Mouse (Mus musculus): ENCODE measurements around the gene Dot1l. TPM values are rescaled to one million over a fixed set of nuclear protein-coding genes. Genes with fewer than 3 reads are reported as not detected.
A peak's percentile ranks its signal among the peaks of the same experiment; 100 is the strongest.

Dot1l gene
- polyA plus RNA-seq, 1 experiment: 8.8 TPM

DNA sequence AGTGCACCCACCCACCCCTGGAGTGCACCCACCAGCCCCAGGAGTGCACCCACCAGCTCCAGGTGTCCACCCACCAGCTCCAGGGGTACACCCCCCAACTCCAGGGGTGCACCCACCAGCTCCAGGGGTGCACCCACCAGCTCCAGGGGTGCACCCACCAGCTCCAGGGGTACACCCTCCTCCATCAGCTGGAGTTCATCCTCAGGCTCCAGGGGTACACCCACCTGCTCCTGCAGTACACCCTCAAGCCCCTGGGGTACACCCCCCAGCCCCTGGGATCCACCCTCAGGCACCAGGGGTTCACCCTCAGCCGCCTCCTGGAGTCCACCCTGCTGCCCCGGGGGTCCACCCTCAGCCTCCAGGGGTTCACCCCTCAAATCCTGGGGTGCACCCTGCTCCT, 49.3 kb downstream of the Dot1l start:
- H3K4me1 ChIP-seq (ENCODE audit: control insufficient read depth): peaks cover 63% of the 10 kb centered on the region
- TF ChIP-seq GATA1 (IDR thresholded peaks at IDR 0.05; ENCODE audit: low read length): no peak
- no peak for TF ChIP-seq TAL1 (IDR thresholded peaks at IDR 0.05; ENCODE audit: low read length)
- H3K27me3 ChIP-seq (ENCODE audit: control insufficient read depth): peaks cover 34% of the 10 kb centered on the region
- H3K36me3 ChIP-seq (ENCODE audit: control insufficient read depth): peaks cover 71% of the 10 kb centered on the region
- H3K9me3 ChIP-seq (ENCODE audit: control insufficient read depth, low read length): peaks cover 3% of the 10 kb centered on the region; the same call in 1 of the 2 replicates
- no peak overlapping the region for H3K4me3 ChIP-seq (replicated peaks)

DNA sequence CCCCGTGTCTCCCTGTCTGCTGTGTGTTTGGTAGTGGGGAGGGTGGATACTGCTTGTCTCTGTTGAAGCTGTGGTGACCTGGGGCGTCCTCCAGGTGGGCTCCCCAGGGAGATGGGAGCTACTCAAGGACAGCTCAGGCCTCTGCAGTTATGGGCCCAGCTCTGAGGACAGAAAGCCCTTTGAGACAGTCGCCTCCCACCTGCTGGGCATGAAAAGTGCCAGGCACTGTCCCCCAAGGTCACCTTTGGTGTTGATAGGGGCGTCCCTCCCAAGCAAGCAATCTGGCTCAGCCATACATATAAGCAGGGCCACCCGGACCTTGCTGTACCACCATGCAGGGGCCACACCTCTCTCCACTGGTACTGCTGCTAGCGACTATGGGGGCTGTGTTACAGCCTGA, 49.9 kb downstream of the Dot1l start, which contains the start of gene Amh:
Gene Amh, plus strand, starts transcription at position 328 of the 400 bp plus-strand sequence.
- Histone ChIP-seq H3K9me3 (ENCODE audit: control insufficient read depth, low read length) (peaks cover 3% of the 10 kb centered on the region; the same call in 1 of the 2 replicates), H3K36me3 (ENCODE audit: control insufficient read depth) (peaks cover 67% of the 10 kb centered on the region), H3K4me1 (ENCODE audit: control insufficient read depth) (peaks cover 58% of the 10 kb centered on the region), H3K4me3 (replicated peaks) (no peak within 1 kb of the TSS), H3K27me3 (ENCODE audit: control insufficient read depth) (peaks cover 40% of the 10 kb centered on the region)
- TF ChIP-seq GATA1 (IDR thresholded peaks at IDR 0.05; ENCODE audit: low read length): no peak
- TF ChIP-seq TAL1 (IDR thresholded peaks at IDR 0.05; ENCODE audit: low read length): no peak

DNA sequence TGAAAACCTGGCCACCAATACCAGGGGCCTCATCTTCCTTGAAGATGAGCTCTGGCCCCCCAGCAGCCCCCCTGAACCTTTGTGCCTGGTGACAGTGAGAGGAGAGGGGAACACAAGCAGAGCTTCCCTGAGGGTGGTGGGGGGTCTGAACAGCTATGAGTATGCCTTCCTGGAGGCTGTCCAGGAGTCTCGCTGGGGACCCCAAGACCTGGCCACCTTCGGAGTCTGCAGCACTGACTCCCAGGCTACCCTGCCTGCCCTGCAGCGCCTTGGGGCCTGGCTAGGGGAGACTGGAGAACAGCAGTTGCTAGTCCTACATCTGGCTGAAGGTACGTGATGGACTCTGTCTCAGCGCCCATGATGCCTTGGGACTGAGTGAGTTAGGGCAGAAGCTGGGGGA, 50.3 kb downstream of the Dot1l start:
- Histone ChIP-seq H3K9me3 (ENCODE audit: control insufficient read depth, low read length) (peaks cover 3% of the 10 kb centered on the region; the same call in 1 of the 2 replicates), H3K4me3 (replicated peaks) (no peak overlapping the region), H3K27me3 (ENCODE audit: control insufficient read depth) (peaks cover 44% of the 10 kb centered on the region), H3K4me1 (ENCODE audit: control insufficient read depth) (peaks cover 57% of the 10 kb centered on the region), H3K36me3 (ENCODE audit: control insufficient read depth) (peaks cover 63% of the 10 kb centered on the region)
- TF ChIP-seq GATA1 (IDR thresholded peaks at IDR 0.05; ENCODE audit: low read length): no peak
- no peak for TF ChIP-seq TAL1 (IDR thresholded peaks at IDR 0.05; ENCODE audit: low read length)

DNA sequence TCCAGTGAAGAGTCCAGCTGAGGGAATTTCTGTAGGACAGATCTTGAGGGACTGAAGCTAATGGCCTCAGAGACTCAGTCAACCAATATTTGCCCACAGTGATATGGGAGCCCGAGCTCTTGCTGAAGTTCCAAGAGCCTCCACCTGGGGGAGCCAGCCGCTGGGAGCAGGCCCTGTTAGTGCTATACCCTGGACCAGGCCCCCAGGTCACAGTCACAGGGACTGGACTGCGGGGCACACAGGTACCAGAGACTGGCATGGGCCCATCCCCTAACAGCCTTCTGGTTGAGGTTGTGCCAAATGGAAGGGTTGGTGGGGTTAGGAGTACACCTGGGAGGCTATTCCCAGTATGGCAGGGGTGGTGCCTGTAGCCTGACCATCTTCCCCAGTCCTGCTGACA, 50.9 kb downstream of the Dot1l start:
- H3K4me3 ChIP-seq (replicated peaks): no peak overlapping the region
- H3K36me3 ChIP-seq (ENCODE audit: control insufficient read depth): peaks cover 57% of the 10 kb centered on the region
- TF ChIP-seq GATA1 (IDR thresholded peaks at IDR 0.05; ENCODE audit: low read length) (no peak), TAL1 (IDR thresholded peaks at IDR 0.05; ENCODE audit: low read length) (no peak)
- H3K27me3 ChIP-seq (ENCODE audit: control insufficient read depth): peaks cover 50% of the 10 kb centered on the region
- H3K9me3 ChIP-seq (ENCODE audit: control insufficient read depth, low read length): peaks cover 3% of the 10 kb centered on the region; the same call in 1 of the 2 replicates
- peaks cover 52% of the 10 kb centered on the region for H3K4me1 ChIP-seq (ENCODE audit: control insufficient read depth)

DNA sequence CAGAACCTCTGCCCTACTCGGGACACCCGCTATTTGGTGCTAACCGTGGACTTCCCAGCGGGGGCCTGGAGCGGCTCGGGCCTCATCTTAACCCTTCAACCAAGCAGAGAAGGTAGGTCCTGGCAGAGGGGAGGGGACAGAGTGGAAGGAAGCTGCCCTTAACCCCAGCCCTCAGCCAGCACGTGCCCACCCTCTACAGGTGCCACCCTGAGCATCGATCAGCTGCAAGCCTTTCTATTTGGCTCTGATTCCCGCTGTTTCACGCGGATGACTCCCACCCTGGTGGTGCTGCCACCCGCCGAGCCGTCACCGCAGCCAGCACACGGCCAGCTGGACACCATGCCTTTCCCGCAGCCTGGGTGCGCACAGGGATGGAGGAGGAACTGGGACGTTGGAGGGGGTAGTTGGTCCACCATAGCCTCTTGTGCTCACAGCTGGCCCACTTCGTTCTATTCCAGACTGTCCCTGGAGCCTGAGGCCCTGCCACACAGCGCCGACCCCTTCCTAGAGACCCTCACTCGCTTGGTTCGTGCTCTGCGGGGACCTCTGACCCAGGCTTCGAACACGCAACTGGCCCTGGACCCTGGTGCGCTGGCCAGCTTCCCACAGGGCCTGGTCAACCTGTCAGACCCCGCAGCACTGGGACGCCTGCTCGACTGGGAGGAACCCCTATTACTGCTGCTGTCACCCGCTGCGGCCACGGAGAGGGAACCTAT, 51.5 kb downstream of the Dot1l start:
- TF ChIP-seq TAL1 (IDR thresholded peaks at IDR 0.05; ENCODE audit: low read length) (no peak), GATA1 (IDR thresholded peaks at IDR 0.05; ENCODE audit: low read length) (no peak)
- Histone ChIP-seq H3K9me3 (ENCODE audit: control insufficient read depth, low read length) (peaks cover 3% of the 10 kb centered on the region; the same call in 1 of the 2 replicates), H3K4me3 (replicated peaks) (peak overlapping the region; percentile 58), H3K4me1 (ENCODE audit: control insufficient read depth) (peaks cover 49% of the 10 kb centered on the region), H3K27me3 (ENCODE audit: control insufficient read depth) (peaks cover 56% of the 10 kb centered on the region), H3K36me3 (ENCODE audit: control insufficient read depth) (peaks cover 51% of the 10 kb centered on the region)

DNA sequence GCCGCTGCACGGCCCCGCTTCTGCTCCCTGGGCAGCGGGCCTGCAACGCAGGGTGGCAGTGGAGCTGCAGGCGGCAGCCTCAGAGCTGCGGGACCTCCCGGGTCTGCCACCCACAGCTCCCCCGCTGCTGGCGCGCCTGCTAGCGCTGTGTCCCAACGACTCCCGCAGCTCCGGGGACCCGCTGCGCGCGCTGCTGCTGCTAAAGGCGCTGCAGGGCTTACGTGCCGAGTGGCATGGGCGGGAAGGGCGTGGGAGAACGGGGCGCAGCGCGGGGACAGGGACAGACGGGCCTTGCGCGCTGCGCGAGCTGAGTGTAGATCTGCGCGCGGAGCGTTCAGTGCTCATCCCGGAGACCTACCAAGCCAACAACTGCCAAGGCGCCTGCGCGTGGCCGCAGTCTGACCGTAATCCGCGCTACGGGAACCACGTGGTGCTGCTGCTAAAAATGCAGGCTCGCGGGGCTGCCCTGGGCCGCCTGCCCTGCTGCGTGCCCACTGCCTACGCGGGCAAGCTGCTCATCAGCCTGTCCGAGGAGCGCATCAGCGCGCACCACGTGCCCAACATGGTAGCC, 52.1 kb downstream of the Dot1l start:
- Histone ChIP-seq H3K4me3 (replicated peaks) (peak overlapping the region; percentile 58), H3K36me3 (ENCODE audit: control insufficient read depth) (peaks cover 45% of the 10 kb centered on the region), H3K27me3 (ENCODE audit: control insufficient read depth) (peaks cover 62% of the 10 kb centered on the region), H3K9me3 (ENCODE audit: control insufficient read depth, low read length) (peaks cover 3% of the 10 kb centered on the region; the same call in 1 of the 2 replicates), H3K4me1 (ENCODE audit: control insufficient read depth) (peaks cover 47% of the 10 kb centered on the region)
- no peak for TF ChIP-seq TAL1 (IDR thresholded peaks at IDR 0.05; ENCODE audit: low read length)
- TF ChIP-seq GATA1 (IDR thresholded peaks at IDR 0.05; ENCODE audit: low read length): no peak

DNA sequence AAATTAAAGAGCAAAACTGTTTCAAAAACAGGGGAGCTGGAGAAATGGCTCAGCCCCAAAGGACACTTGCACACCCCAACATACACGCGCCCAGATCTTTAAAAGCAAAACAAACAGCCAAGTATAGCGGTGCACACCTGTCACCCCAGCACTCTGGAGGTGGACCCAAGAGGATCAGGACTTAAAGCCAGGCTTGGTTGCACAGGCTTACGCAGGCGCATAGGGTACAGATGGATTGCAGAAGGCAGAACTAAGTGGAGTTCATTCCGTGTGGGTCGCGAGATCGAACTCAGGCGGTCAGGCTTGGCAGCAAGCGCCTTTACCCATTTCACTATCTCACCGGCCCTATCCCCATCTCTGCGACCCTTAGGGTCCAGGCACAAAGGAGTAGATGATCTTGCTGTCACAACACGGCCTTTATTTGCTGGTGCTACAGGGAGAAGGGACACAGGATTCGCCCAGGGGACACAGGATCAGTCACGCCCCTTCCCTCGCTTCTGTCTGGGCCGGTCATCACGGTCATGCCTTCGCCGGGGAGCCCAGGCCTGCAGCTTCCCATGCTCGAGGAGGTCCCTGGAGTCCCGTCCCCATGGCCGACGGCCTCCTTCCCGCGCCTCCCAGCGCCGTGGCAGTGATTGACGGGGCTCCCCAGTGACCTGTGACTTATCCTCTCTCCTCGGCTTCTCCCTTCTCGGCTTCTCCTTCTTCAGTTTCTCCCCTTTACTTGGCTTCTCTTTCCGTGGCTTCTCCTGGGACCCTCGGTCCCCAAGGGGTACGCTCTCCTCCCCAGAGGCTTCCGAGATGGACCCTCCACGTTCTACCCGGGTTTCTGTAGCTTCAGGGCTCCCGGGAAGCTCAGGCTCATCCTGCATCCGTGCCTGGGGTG, 53.3 kb downstream of the Dot1l start:
- H3K4me1 ChIP-seq (ENCODE audit: control insufficient read depth): peaks cover 40% of the 10 kb centered on the region
- H3K27me3 ChIP-seq (ENCODE audit: control insufficient read depth): peaks cover 72% of the 10 kb centered on the region
- no peak overlapping the region for H3K4me3 ChIP-seq (replicated peaks)
- H3K9me3 ChIP-seq (ENCODE audit: control insufficient read depth, low read length): peaks cover 3% of the 10 kb centered on the region; the same call in 1 of the 2 replicates
- H3K36me3 ChIP-seq (ENCODE audit: control insufficient read depth): peaks cover 33% of the 10 kb centered on the region
- TF ChIP-seq GATA1 (IDR thresholded peaks at IDR 0.05; ENCODE audit: low read length) (no peak), TAL1 (IDR thresholded peaks at IDR 0.05; ENCODE audit: low read length) (no peak)

DNA sequence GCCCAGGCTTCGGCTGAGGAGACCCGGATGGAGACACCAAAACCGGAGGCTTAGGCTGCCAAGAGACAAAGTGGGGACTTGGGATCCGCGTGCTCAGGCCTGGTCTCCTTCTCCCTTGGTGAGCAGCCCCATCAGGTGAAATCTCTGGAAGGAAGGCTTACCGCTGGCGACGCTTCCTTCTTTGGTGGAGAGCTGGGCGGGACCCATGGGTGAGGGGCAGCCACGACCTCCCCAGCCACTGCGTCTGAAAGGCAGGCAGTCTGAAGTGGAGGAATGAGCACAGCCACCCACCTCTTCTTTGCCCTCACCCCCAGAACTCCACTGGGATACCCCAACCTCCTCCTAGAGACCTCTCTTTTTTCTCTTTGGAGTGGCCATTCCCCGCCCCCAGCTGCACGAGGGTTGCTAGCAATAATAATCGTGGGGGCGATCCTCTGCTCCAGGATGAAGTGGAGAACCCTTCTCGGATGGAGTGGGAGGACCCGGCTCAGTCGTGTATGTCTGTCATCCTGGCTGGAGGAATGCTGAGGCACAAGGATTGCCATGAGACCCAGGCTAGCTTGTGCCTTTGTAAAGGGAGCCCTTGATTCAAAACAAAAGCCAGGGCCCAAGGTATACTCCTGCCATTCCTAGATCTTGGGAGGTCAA, 54.1 kb downstream of the Dot1l start:
- Histone ChIP-seq H3K4me3 (replicated peaks) (no peak overlapping the region), H3K27me3 (ENCODE audit: control insufficient read depth) (peaks cover 76% of the 10 kb centered on the region), H3K36me3 (ENCODE audit: control insufficient read depth) (peaks cover 25% of the 10 kb centered on the region), H3K9me3 (ENCODE audit: control insufficient read depth, low read length) (peaks cover 6% of the 10 kb centered on the region; the same call in 1 of the 2 replicates), H3K4me1 (ENCODE audit: control insufficient read depth) (peaks cover 37% of the 10 kb centered on the region)
- no peak for TF ChIP-seq TAL1 (IDR thresholded peaks at IDR 0.05; ENCODE audit: low read length)
- TF ChIP-seq GATA1 (IDR thresholded peaks at IDR 0.05; ENCODE audit: low read length): no peak
